Mouse (Mus musculus) neutrophil, adult 5-6 weeks (primary cell): ENCODE data around the gene Aco1. TPM values are rescaled to one million over a fixed set of nuclear protein-coding genes. Genes with fewer than 3 reads are reported as not detected.

Experiments used
- ATAC-seq: fragments of 151-379, 151-347 bp; 2 replicates; pipeline ENCODE4 v1.8.0; 2017; ENCODE audit warnings: mild to moderate bottlenecking, moderate TSS enrichment; ENCODE audit not compliant: insufficient number of reproducible peaks, poor library complexity, low FRiP score, severe bottlenecking; ENCODE audit errors: extremely low read depth
- total RNA-seq: library from RNA; stranded (forward); fragments of 200-1000 nt; gene quantifications from 2 replicates; pipeline ENCODE4 v1.2.3, GENCODE M21; 2017

Aco1 gene
- total RNA-seq, 1 experiment from 2014 or later = 12.9 TPM

DNA sequence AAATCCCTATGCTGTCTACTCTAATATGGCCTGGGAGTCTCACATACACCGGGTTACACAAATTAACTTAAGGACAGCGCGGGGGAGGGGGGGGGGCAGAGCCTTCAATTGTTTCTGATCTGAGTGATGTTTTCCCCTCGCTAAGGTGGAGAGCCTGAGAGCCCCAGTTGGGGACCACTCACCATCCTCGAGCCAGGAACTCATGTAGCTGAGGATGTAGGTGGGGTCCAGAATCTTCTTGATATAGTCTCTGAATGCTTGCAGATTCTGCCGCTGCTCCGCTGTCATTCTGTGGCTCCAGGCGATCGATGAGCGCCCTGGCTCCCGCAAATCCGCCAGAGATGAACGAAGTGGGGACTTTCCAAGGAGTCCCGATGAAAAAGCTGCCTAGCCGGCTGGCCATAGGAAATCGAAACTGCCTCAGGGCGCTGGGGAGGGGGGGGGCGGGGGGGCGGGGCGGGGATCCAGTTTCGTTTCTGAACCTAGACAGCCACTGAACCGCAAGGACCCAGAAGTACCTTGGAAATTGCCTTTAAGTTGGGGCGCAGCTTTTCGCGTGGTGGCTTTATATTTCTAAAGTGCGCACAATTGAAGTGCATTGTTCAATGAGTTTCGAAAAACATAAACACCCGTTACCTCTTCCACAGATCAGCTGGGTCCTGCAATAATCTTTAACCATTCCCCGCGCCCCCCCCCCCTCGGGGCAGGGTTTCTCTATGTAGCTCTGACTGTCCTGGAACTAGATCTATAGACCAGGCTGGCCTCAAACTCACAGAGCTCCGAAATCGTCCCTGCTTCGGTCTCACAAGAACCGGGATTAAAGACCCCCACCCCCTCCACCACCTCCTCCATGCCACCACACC, 96.8 kb downstream of the Aco1 start, which contains the start of gene Ddx58:
TSS of gene Ddx58 (minus strand) at position 420 of the 863 bp plus-strand sequence.
- peak; percentile 65 for ATAC-seq

DNA sequence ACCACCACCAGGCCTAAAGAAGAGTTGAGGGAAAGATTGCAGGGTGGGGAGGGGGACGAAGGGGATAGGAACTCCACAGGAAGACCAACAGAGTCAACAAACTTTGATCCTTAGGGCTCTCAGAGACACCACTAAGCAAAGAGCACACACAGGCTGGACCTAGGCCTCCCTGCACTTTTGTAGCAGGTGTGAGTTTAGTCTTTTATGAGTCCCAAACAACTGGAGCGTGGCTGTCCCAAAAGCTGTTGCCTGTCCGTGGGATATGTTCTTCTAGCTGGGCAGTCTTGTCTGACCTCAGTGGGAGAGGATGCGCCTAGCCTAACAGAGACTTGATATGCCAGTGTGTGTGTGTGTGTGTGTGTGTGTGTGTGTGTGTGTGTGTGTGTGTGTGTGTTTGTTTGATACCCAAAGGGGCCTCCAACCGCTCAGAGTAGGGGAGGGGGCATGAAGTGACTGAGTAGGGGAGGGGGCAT, 97.4 kb downstream of the Aco1 start:
- ATAC-seq = no peak

DNA sequence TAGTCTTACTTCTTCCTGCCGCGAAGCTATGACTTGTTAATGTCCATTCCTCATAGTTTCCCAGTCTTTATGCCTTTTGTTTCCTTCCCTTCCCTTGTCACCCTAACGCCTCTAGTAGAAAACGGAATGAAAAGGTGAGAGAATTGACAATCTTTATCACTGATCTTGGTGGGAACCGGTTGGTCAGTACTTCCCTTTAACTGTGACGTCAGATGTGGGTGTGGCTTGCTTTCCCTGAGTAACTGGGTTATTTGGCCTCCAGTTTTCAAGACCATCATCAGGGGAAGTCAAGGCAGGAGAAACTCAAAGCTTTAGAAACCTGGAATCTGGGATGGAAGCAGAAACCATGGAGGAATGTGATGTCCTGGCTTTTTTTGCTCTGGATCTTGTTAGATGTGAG, 99.0 kb downstream of the Aco1 start:
- ATAC-seq = no peak

DNA sequence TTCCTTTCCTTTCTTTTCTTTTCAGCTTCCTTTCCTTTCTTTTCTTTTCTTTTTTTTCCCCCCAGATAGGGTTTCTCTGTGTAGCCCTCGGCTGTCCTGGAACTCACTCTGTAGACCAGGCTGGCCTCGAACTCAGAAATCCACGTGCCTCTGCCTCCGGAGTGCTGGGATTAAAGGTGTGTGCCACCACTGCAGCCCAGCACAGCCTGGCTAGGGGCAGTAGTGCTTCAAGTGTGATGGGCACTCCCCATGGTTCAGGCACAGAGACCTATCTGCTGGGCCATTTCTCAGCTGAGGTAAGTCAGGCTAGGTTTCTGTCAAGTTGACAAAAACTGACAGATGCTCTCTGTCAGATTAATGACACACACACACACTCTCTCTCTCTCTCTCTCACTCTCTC, 100.1 kb downstream of the Aco1 start:
- ATAC-seq = no peak

DNA sequence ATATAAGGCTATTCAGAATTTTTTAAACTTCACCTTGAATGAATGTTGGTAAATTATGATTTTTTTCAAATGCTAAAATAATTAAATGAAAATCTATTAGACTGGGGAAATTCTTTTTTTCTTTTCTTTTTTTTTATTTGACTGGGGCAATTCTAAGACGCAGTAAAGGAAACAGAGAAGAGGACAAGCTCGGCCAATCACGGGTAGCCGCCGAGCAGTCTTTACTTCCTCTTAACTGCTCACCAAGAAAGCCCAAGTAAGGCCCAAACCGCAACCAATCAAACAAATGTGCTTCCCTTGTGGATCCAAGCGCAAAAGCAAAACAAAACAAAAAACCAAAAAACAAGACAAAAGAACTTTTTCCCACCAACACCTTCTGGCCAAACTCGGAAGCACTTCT, 101.2 kb downstream of the Aco1 start:
- peak; percentile 77 for ATAC-seq

Other genes with a start within 250 kb of the Aco1 start
- gene Ddx58, start 96.7 kb downstream of the Aco1 start, total RNA-seq = 153 and 157 TPM in 2 replicates
- 1.6 and 3.6 TPM in 2 replicates for gene Smim27, start 126.5 kb downstream of the Aco1 start, total RNA-seq
- 64.3 and 72.3 TPM in 2 replicates for gene Topors, start 126.8 kb downstream of the Aco1 start, total RNA-seq
- gene Ndufb6, start 136.3 kb downstream of the Aco1 start, total RNA-seq = 12.2 and 24.1 TPM in 2 replicates